Mouse (Mus musculus) 3134 (cell line): ENCODE measurements at regions not wholly inside any gene's neighbourhood (a gene's known extent, or its start where the extent isn't known, plus 50 kb on each side); places are given as distances from the start of the nearest gene placed in this dataset.
A peak's percentile ranks its signal among the peaks of the same experiment; 100 is the strongest.

Source experiments
- DNase-seq: peaks from one replicate; pipeline ENCODE4 v3.0.0-alpha.2; 2011; ENCODE audit warnings: low spot score; ENCODE audit not compliant: insufficient read length; ENCODE audit errors: extremely low read depth

DNA sequence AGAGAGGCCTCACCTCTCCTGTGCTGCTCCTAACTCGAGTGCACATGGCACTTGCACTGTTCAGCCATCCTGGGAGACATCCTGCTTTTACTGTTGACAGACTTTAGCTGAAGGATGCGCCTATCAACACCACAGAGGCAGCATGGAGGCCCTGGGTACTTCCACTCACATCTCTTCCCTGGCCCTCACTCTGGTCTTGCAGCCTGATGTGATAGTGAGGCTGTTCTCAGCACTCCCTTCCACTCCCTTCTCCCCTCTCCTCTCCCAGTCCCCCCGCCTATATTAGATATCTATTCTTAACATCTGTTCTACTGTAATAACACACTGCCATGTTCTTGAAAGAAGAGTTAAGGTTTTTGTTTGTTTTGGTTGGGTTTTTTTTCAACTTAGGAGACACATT lies 50.2 kb upstream of the Bod1 start:
- no peak for DNase-seq

DNA sequence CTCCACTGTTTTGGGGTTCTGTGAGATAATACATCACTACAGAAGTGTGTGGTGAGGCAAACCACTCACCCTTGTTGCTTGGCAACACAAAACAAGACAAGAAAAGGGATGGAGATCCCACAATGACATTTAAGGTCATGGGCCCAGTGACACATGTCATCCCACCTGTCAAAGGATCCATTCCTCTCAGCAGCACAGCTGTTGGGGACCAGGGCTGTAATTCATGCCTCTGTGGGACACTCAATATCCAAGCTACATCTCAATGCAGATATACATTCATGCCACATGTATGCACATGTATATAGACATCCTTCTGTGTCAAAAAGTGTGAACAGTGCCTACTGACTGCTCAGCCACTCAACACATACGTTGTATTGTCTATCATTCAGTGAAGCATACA lies 52.8 kb upstream of the Bod1 start:
- no peak for DNase-seq

DNA sequence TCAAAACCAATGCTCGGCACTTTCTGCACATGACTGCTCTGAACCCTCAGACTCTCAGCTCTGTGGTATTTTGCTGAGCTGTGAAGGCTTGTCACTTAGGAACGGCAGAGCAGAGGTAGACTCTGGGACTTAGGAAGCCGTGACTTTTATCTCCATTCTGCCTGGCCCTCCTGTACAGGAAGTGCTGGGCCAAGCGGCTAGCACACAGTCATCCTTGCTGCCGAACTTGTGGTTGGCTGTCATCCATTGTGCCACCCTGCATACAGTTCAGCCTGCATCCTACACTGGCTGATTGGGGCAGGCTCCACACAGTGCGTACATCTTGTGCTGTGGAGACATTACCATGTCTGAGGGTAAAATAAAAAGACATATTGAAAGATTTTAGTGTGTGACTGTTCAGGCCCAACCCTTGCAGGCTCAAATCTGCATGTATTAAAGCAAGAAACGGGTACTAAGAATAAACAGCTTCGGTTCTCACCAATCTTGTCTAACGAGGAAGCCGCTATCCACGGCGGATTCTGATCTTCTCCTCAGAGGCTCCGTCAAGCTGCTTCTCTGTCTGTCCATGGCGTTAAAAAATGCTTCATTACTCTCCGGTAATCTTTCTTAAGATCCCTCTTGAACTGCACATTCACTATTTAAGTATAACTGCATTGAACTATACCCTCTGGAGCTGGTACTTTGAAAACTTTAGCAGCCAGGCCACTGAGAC lies 54.4 kb upstream of the Bod1 start:
- no peak for DNase-seq

DNA sequence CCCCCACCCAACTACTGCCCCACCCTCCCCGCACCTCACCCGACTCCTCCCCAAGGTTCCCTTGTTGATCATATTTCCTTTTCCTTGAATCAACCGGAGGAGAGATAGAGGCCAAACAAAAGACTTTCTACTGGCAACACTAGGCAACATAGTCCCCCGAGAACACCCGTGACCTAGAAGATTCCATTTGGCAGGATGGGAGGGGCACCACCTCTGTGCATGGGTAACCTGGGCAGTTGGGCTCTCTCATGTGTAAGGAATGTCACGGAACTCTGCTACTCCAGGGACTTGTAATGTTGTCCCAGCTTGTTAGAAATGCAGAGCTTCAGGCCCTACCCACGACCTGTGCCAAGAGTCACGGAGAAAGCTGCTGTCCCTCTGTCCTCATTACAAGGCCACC lies 55.6 kb upstream of the Bod1 start:
- DNase-seq: no peak

- DNase-seq: peak; percentile 13
Measured at GRCm38 (mm10) chr11:31729728-31730127, 58.0 kb upstream of the Bod1 start.

DNA sequence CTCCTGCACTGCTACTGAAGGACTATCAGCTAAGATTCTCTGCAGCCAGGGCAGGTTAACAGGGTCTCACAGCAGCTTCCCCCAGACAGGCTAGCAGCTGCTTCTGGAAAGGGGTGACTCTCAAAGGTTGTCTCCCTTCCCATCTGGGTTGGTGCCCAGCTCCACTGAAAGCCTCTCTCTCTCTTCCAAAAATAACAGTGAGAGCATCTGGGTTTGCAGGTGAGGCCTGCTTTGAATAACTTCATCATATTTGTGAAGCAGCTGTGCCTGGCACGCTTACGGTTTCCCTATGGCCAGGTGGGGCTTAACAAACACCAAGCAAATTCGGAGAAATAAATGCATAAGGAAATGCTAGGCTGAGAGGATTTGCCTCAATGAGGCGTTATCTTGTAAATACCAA lies 58.5 kb upstream of the Bod1 start:
- DNase-seq: no peak

- no peak for DNase-seq
Measured at GRCm38 (mm10) chr11:31730680-31731079, 59.0 kb upstream of the Bod1 start.

GRCm38 (mm10) chr11:31731459-31731858 lies 59.8 kb upstream of the Bod1 start:
- no peak for DNase-seq

DNA sequence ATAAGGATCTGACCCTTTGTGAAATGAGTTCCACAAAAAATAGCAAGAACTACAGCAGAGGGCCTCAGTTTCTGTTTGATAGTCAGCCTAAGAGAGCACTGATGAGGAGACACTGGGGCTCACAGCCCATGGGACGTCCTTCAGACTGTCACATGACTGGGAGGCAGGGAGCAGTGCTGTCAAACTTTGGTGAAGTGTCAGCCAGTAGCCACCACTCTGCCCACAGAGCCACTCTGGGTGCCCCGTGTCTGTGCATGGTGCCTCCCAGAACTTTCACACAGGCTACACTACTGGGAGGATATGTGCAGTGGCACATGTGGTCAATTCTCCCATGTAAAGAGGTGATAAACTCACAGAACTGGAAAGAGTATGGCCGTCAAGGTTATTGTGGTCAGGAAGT lies 60.7 kb upstream of the Bod1 start:
- peak; percentile 14 for DNase-seq

DNA sequence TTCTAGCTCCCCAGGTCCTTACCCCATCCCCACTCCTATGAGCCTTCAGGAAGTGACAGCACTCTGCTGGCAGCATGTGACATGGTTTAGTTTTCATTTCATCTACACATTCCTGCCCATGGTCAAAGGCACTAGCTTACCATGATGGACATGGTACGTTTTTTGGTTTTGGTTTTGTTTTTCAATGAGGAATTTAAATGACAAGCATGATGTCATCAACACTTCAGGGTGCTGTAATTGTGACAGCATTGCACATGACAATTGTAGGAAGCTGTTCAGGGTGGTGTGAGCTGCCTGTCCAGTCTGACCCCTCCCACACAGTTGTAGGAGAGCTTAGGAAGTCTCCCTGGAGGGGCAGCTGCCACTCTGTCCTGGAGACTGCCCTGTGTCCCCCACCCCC lies 61.3 kb upstream of the Bod1 start:
- no peak for DNase-seq

GRCm38 (mm10) chr11:31734091-31734490 lies 62.4 kb upstream of the Bod1 start:
- DNase-seq: no peak

- no peak for DNase-seq
Measured at GRCm38 (mm10) chr11:31735257-31735656, 63.6 kb upstream of the Bod1 start.

GRCm38 (mm10) chr11:31736086-31736485 lies 64.4 kb upstream of the Bod1 start:
- no peak for DNase-seq

DNA sequence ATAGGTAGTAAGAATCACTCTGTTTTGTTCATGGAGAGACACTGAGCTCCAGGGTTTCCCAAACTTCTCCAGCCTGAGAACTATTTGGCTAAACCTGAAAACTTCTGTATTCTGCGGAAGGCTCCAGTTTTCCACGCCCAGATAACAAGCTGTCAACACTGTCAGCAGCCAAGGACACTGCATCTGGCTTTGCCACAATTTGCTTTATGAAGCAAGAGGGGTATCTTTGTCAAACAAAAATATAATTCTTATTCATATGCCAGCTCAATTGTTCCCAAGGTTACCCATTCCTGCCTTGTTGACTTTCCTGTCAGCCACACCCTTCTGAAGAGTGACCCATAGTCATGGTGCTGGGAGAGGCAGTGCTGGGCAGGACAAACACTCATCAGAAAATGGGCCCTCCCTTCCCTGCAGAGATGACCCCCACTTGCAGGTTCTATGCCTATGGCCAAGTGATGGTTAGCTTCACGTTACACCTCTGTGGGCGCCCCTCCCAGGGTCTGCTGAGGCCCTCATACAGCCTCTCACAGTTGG lies 64.9 kb upstream of the Bod1 start:
- DNase-seq: no peak

DNA sequence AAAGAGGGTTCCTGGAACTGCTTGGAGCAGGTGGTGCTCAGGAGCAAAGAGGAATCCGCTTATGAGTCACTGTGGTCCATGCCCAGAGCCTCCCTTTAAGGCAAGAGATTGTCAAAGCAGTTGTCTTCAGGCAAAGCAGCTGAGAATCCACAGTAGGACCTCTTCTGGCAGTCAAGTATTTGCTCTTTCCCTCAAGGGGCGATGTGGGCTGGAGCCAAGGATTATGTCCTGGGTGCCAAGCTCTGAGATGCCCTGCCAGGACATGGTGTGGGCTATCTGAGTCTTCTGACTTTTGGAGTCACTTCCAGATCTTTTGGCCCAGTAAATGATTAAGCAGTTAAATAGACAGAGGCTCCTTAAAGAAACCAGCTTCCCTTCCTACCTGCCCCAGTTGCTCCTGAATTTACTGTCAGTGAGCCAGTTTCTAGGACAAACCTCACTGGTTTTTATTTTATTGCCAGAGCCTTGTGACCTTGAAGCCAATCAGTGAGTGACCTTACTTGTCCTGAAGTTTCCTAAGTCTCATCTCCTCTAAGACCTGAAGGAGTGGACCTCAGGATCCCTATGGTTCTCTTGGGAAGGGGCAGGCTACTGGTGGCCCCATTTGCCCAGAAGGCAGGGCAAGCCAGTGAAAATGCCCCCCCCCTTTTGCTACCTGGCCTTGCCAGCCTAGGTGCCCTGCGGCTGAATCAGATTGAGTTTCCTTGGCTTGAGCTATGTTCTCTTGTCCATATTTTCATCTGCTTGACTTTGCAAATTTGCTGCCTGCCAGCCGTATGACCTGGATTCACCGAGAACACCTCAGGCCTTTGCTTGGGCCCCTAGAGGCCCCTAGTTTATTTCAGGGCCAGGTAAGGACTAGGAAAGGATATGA lies 66.7 kb upstream of the Bod1 start:
- no peak for DNase-seq

- no peak for DNase-seq
Measured at GRCm38 (mm10) chr11:31740409-31740808, 68.7 kb upstream of the Bod1 start.

DNA sequence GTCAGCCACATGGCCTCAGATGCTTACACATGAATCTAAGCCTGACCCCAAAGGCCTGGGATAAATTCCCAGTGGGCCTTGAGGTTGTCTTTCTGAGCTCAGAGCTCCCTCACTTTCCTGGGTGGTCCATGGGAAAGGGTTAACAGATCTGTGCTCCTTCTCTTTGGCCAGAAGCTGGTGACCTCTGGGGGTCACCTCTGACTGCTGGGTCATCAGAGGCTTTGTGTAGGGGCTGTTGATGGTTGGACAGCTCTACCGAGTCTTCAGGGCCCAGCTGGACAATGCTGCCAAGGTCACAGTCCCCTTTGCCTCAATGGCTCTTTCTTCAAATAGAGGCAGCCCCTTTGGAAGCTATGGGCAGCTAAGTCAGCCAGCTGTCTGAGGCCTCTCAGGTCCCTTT lies 70.5 kb upstream of the Bod1 start:
- no peak for DNase-seq

DNA sequence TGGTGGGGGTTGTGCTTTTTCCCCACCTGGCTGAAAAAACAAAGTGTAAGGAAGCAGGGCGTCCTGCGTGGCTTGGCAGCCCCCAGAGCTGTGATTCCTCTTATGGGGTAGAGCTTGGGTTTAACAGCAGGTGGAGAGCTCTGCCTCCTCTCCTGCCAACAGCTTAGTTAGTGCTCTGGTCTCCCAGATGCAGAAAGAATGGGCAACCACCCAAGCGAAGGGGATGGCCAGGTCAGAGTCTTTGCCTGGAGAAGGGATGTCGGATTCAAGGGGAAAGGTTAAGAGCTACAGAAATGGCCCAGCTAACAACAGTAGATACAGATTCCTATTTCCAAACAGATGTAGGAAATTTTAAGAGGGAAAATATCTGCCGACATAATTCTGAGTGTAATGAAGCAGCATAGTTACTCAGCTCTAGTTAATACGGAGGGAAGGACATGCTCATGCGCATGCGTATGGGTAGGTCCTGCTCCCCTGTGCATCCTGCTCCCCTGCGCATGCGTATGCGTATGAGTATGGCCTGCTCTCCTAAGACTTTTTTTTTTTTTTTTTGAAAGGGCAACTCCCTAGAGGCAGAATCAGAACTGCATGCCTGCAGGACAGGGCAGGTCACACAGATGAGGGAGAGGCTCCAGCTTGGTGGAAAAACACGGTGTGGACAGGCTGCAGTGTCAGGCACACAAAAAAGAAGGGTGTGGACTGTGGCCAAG lies 72.5 kb upstream of the Bod1 start:
- DNase-seq: no peak

- no peak for DNase-seq
Measured at GRCm38 (mm10) chr11:31745028-31745865, 73.6 kb upstream of the Bod1 start.

DNA sequence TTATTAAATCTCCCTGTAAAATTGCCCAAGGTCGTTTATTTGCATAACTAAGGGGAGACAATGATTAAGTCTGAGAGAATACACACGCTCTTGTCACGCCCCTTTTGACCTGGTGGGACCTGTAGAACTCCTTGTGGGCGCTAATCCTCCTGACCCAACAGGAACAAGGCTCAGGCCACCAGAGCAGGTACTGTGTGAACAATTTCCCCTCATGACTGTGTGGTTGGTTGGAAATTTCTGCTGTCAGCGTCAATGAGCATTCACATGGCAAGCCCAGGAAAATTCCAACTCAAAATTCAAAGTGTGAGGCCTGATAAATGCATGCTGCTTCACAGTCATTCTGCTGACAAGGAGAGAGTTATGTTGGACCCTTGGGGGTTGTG lies 74.2 kb upstream of the Bod1 start:
- no peak for DNase-seq
